Comparison of ENCODE assay signal across 8 mouse cellular contexts in genomic region chr5:124425412-124426259, GRCm38 (mm10). TPM values are rescaled to one million over a fixed set of nuclear protein-coding genes. Genes with fewer than 3 reads are reported as not detected.
DNase-seq lines count a peak whose midpoint lies in the region; ATAC-seq and TF ChIP-seq lines count a peak whose summit lies in the region.

Sbno1 (minus strand) TSS chr5:124426001.

- H3K9me3 ChIP-seq in ES-Bruce4 (replicated peaks; ENCODE audit: control insufficient read depth, insufficient read depth, low read length, poor library complexity, severe bottlenecking) = no peaks in the 10 kb centered on the region
- H3K9me3 ChIP-seq in forebrain, embryonic 14.5 days (replicated peaks; ENCODE audit: control insufficient read depth, low read length) = no peaks in the 10 kb centered on the region

- DNase-seq in forebrain, embryonic 14.5 days (ENCODE audit: low spot score) = peak; percentile 97
- peak; percentile 91 to 92 for DNase-seq in heart, postnatal 14 days
- peak; percentile 87 to 94 for DNase-seq in layer of hippocampus, adult 18-20 months (ENCODE audit: low spot score in 2 of 2)
- peak; percentile 90 for DNase-seq in lung, adult 2 months
- DNase-seq in thymus, adult 18-20 months = peak; percentile 90

- H3K4me1 ChIP-seq in ES-Bruce4 (ENCODE audit: control insufficient read depth, insufficient read depth, low read length) = peaks cover 2% of the 10 kb centered on the region
- peaks cover 8% of the 10 kb centered on the region for H3K4me1 ChIP-seq in forebrain, embryonic 14.5 days (ENCODE audit: control insufficient read depth, insufficient read depth, low read length)
- peaks cover 4% of the 10 kb centered on the region; the same call in 1 of the 2 replicates for H3K4me1 ChIP-seq in lung, adult 2 months (ENCODE audit: control insufficient read depth, insufficient read depth, low read length)

- peak within 1 kb of the TSS; percentile 99 for H3K27ac ChIP-seq in ES-Bruce4 (ENCODE audit: insufficient read depth, low read length)
- peak within 1 kb of the TSS; percentile 89 for H3K27ac ChIP-seq in forebrain, embryonic 14.5 days (ENCODE audit: low read depth, low read length)

- H3K36me3 ChIP-seq in ES-Bruce4 (ENCODE audit: control insufficient read depth, insufficient read depth, low read length, poor library complexity, severe bottlenecking) = peaks cover 5% of the 10 kb centered on the region; the same call in 1 of the 2 replicates
- no peaks in the 10 kb centered on the region for H3K36me3 ChIP-seq in forebrain, embryonic 14.5 days (ENCODE audit: control insufficient read depth, insufficient read depth, low read length)

- peak within 1 kb of the TSS; percentile 98 for H3K9ac ChIP-seq in ES-Bruce4 (ENCODE audit: low read depth, poor library complexity, severe bottlenecking)
- peak within 1 kb of the TSS; percentile 94 for H3K9ac ChIP-seq in forebrain, embryonic 14.5 days (ENCODE audit: low read length)

- TF ChIP-seq EP300 in ES-Bruce4 (IDR thresholded peaks at IDR 0.05; ENCODE audit: insufficient read depth, low read depth, low read length) = no peak

- TF ChIP-seq POLR2A in ES-Bruce4 (IDR thresholded peaks at IDR 0.05; ENCODE audit: insufficient read depth, low read length) = no peak
- TF ChIP-seq POLR2A in lung, adult 2 months (IDR thresholded peaks at IDR 0.05; ENCODE audit: borderline replicate concordance, extremely low read depth, low read depth, low read length) = peak; percentile 57; the same call in 1 of the 2 replicates

- intact Hi-C loops in heart, postnatal 14 days (cut with DNase I) = no loop called here

- under 1% methylated on average over 44 of the region's 81 CpGs for WGBS in forebrain, embryonic 14.5 days
- under 1% methylated on average over 66 of the region's 81 CpGs for WGBS in lung, adult 2 months

- H3K27me3 ChIP-seq in ES-Bruce4 (ENCODE audit: control insufficient read depth, insufficient read depth, low read length, poor library complexity, severe bottlenecking) = no peaks in the 10 kb centered on the region
- H3K27me3 ChIP-seq in forebrain, embryonic 14.5 days (replicated peaks; ENCODE audit: control insufficient read depth, insufficient read depth, low read length) = no peaks in the 10 kb centered on the region

- peak within 1 kb of the TSS; percentile 96 for H3K4me3 ChIP-seq in ES-Bruce4 (ENCODE audit: low read depth, low read length)
- H3K4me3 ChIP-seq in forebrain, embryonic 14.5 days (ENCODE audit: low read depth, low read length) = peak within 1 kb of the TSS; percentile 99
- peak within 1 kb of the TSS; percentile 100 for H3K4me3 ChIP-seq in lung, adult 2 months (replicated peaks; ENCODE audit: extremely low read depth, low read depth, low read length)

- peak; percentile 83 for ATAC-seq in cerebellum, adult (ENCODE audit: insufficient number of reproducible peaks, low FRiP score, low TSS enrichment)
- ATAC-seq in forebrain, embryonic 14.5 days = peak; percentile 94
- peak; percentile 86 for ATAC-seq in neutrophil, adult 5-6 weeks (ENCODE audit: extremely low read depth, insufficient number of reproducible peaks, low FRiP score, poor library complexity, severe bottlenecking)

- peak within 1 kb of the TSS; percentile 91 for H3K4me2 ChIP-seq in forebrain, embryonic 14.5 days (ENCODE audit: low read length)

- TF ChIP-seq CTCF in ES-Bruce4 (IDR thresholded peaks at IDR 0.05; ENCODE audit: low read depth, low read length) = no peak
- TF ChIP-seq CTCF in lung, adult 2 months (IDR thresholded peaks at IDR 0.05; ENCODE audit: insufficient read depth, low read length) = no peak

RNA-seq across cellular contexts. Expression of gene Sbno1, which starts in this region (rescaled TPM):
- polyA plus RNA-seq in ES-Bruce4 (2011; ENCODE audit: insufficient read depth, insufficient read length, low read depth, missing spikeins) = 177 and 189 TPM in 2 replicates
- 64.7 and 85.1 TPM in 2 replicates for polyA plus RNA-seq in forebrain, embryonic 14.5 days (2014; fragmentation: Nextera tagmentation; extraction: Ambion mirVana)
- 10 to 100 TPM; 66.7 to 70.9 TPM for total RNA-seq in heart, postnatal 14 days (2021)
- 100 to 1,000 TPM; 148 to 154 TPM for total RNA-seq in layer of hippocampus, adult 18-20 months (2021)
- polyA plus RNA-seq in lung, adult 2 months (2012; rRNA removed) = 15.5 and 19.2 TPM in 2 replicates
- 306 and 307 TPM in 2 replicates for total RNA-seq in neutrophil, adult 5-6 weeks (2017)

Comparison
In these comparisons a context has a peak if more than half of its experiments do, and no peak if none do; other contexts are left out.
1. Peak in every context shown above with its lines: DNase-seq, ATAC-seq, H3K4me3 ChIP-seq and H3K27ac ChIP-seq.